Mouse (Mus musculus) cerebellum, adult 9-10 months (tissue): ENCODE data around the gene Cmtm2a.
"Not testable (repeated sequence)": the region's sequence is repeated elsewhere in the genome, so short reads cannot be mapped to it uniquely, and the experiment has no call there.

ENCODE experiments used
- DNase-seq: peaks from one replicate; pipeline ENCODE4 v3.0.0; 2022

Gene Cmtm2a

DNA sequence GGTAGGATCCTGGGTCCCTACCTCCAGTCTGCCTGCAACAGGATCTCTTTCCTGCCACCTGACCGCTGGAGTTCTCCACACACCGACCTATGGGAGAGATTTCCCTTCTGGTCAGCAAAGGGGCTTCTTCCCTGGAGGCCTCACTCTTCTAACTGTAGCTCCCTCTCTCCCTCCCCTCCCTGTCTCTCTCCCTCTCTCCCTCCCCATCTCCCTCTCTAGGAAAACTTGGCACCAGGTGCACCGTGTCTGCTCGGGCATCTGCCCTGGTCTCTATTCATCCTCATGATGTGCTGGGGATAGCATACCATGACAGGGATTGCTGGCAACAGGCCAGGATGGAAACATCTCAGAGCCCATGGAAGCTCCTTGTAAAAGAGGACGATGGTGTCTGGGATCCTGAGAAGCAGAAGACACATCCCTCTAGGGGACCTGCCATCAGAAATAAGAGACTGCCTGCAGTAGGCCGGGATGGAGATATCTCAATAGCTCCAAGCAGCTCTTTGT is 24.0 kb downstream of the Cmtm2a start:
- no peak for DNase-seq

DNA sequence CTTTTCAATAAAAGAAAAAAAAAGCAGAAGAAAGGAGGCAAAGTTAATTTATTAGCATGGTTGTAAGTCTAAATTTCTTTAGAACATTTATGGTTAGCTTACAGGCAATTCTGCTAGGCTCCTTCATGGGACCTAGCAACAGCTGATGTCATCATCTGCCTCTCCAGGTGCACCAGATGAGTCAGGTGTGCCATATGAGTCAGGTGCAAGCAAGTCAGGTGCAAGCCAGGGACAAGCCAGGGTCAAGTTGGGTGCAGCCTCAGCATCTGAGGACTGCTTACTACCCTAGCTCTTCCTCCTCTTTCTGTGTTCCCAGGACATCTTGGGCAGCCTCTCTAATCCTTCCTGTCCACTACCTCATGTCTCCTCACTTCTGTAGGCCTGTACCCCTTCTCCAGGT is 24.6 kb downstream of the Cmtm2a start:
- no peak for DNase-seq

DNA sequence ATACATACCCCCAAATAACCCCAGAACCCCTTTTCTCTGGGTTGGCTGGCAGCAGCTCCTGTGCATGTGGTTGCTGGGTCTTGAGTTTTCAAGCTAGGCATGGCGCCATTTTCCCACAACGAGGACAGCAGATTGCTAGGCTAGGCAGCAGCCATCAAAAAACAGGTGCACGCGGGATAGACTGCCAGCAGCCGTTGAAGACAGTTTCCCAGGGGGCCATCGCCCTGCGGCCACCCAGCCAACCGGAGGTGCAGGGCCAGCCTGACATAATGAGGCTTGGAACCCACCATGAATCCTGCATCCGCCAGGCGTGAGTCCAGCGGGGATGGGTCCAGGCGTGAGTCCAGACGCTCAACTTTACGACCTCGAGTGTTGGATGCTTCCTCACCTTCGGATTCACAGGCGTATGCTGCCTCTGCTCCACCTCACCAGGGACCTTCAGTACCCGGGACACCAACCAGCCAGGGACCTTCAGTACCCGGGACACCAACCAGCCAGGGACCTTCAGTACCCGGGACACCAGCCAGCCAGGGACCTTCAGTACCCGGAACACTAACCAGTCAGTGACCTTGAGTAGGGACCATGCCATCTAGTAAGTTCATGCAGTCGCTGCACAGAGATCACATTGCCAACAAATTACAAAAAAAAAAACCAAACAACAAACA is 28.6 kb downstream of the Cmtm2a start:
- not testable (repeated sequence) for DNase-seq

DNA sequence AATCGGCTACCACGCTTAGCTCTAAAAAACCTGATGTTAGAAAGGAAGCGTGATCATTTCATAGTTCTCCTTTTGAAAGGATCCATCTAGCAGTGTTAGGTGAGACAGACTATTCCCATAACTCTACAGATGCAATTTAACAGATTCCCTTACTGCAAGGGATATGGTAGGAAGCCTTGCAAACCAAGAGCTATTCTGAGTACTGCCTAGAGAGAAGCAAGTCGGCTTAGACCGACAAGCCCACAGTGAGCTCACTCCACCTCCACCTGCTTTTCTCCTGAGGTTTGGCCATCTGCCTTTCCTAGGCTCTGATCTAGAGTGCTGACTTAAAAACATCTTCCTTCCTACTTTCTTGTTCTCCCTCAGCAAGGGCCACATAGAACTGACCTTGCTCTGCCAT is 31.2 kb downstream of the Cmtm2a start:
- not testable (repeated sequence) for DNase-seq

DNA sequence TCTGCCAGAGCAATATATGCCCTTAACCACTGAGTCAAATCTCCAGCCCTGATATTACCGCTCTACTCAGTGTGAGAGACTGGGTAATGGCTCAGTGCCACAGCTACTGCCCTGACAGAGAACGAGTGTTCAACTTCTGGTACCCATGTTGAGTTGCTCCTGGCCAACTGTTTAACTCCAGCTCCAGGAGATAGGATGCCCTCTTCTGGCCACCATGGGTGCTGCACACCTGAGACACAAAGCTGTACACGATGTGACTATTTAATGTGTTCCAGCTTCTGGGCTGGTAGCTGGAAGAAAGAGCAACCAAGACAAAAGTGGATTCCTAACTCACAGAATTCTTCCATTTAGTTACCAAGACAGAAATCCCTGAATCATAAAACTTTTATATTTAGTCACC is 40.0 kb downstream of the Cmtm2a start:
- DNase-seq = no peak

DNA sequence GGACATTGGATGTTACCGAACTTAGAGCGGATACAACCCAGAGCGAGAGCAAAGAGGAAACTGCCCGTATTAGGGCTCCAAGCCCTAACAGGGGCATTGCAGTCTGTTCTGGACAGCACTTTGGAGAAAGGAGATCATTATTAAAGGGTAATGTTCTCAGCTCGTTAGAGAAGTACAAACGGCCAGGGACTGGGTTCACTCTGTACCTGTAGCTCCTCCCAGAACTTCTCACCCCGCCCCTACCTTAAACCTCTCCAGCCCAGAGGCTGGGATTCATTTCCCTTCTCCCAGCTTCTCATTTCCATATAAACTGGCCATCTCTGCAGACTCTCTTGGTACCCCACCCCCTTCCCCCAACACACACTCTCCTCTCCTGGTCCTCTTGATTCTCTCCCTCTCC is 41.5 kb downstream of the Cmtm2a start:
- DNase-seq = no peak

DNA sequence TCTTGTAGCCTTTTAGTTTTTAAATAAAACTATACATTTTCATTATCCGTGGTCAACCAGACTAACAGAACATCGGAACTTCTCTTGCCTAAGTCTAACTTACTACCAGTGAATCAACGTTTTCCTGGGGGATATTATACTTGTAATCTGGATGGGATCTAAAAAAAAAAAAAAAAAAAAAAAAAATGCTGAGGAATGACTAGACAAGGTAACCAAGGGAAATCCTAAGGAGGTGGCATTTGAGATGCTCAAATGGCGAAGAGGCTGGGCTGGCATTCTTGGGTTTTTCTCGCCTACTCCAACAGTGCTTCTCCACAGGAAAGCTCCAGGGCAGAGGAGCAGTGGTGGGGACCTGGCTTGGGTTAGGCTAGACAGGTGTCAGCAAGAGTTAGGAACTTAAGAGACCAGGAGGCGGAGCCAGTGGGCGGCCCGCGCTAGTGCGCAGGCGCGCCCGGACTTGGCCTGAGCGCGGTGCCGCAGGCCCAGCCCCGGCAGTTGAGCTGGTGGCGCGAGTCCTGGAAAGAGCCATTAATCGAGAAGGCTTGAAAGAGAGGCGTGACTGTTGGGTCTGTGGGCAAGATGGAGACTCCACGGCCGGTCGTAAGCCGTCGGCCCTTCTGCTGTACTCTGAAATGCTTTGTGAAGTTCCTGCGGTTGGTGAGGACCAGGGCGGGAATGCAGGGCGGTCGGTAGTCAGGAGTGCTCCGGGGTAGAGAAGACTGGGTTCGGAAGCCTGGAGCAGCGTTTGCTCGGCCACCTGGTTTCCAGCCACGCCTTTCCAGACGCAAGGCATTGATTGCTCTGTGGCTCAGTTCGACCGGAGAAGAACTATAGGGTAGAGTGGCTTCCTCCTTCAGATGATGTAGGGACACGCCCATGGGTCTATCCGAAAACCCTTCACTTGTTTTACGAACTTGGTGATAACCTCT is 42.3 kb downstream of the Cmtm2a start, which contains the start of gene Cklf:
Gene Cklf (plus strand): TSS at position 423 of the 929 bp plus-strand sequence.
- DNase-seq = peak; percentile 76

DNA sequence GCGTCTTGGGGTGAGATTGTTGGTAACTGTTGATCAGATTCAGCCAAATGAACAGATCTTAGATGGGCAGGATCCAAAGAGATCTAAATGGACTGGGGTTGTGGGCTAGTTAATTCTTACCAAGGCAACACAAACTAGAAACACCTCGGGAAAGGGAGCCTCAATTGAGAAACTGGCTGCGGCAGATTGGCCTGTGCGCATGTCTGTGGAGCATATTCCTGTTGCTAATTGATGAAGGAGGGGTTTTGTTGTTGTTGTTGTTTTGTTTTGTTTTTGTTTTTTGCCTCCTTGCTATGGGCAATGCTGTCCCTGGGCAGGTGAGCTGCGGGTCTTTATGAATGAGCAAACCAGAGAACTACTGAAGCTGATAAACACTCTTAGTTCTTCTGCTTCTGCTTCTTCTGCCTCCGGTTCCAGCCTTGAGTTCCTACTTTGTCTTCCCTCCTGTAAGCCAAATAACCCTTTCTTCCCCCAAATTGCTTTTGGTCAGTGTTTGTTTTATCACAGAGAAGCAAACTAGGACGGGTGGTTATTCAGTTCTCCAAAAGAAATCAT is 43.5 kb downstream of the Cmtm2a start:
- DNase-seq = no peak

DNA sequence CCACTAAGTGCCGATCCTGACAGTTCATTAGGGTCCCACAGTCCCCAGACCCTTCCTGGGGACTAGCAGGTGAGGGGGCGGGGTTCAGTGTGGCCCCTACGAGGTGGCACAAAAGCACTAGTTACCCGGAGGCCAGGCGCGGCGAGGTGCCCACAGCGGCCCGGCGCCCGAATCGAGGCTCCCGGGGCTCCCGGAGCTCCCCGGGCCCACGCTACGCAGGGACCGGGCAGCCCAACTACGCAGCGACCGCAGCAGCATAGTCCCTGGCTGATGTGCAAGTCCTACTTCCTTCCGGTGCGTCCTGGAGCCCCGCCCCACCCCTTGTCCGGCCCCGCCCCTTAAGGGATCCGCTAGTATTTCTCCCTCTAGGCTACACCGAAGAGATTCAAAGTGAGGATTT is 44.7 kb downstream of the Cmtm2a start, which contains the start of gene Tk2:
Gene Tk2 (minus strand): TSS at position 283 of the 400 bp plus-strand sequence.
- peak; percentile 58 for DNase-seq

DNA sequence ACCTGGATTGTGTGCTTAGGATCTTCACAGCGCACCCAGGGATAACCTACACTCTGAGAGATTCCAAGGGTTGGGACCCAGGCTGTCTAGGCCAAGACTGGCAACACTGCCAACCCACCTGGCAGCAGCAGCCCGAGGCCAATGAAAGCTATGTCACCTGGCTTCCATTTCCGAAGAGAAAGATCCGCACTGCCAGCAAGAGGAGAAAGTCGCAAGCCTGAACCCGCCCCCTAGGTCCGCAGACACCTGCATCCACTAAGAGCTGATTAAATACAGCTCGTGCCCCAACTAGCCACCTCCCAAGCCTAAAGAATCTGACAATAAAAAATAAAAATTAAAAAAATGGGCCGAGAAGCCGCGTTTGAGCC is 45.1 kb downstream of the Cmtm2a start:
- DNase-seq = peak; percentile 41

DNA sequence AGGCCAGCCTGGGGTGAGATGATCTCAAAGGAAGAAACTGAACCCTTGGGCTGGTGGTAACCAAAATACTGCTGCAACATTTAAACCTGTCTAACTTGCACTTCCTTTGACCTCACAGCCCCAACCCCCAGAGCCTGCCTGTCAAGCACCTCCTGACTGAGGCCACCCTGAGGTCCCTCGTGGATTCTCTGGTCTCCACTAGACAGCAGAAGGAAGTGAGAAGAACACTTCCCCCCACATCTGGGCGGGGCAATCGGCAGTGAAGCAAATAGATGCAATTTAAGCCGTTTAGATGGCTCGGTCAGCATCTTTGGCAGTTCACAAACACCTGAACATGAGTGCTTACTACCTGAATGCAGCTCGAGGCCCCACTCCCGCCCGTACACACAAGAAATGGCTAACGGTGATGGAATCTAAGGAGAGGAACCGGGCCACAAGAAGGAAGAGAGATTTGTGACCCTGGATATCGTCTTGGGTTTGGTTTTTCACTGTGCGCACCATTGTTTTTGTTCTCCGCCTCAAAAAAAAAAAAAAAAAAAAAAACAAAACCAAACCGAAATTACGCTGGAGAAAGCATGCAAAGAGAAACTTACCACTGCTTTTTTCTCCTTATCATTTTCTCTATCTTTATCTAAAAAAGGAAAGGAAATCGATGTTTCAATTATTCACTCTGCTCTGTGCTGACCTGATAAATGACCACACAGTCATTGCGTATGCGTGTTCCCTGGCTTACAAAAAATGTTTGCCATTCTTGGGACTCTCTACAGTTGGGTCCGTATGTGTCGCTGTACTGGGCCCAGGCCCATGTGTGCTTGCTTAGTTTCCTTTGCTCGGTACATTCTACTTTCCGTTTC is 45.7 kb downstream of the Cmtm2a start:
- no peak for DNase-seq

DNA sequence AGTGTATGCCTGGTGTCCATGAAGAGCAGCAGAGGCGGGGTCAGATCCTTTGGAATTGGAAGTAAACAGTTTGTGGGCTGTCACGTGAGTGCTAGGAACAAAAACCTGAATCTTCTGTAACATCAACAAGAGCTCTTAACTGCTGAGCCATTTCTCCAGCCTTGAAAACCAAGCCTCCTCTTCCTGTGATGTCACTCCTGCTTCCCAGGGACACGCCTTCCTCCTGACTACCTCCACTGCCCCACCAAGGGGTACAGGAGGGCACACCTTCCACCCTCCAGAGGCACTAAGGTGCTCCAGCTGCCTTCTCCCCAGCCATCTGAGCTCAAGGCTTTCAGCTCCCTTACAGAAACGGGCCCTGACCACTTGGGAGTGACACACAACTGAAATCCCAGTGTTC is 46.4 kb downstream of the Cmtm2a start:
- DNase-seq = no peak

DNA sequence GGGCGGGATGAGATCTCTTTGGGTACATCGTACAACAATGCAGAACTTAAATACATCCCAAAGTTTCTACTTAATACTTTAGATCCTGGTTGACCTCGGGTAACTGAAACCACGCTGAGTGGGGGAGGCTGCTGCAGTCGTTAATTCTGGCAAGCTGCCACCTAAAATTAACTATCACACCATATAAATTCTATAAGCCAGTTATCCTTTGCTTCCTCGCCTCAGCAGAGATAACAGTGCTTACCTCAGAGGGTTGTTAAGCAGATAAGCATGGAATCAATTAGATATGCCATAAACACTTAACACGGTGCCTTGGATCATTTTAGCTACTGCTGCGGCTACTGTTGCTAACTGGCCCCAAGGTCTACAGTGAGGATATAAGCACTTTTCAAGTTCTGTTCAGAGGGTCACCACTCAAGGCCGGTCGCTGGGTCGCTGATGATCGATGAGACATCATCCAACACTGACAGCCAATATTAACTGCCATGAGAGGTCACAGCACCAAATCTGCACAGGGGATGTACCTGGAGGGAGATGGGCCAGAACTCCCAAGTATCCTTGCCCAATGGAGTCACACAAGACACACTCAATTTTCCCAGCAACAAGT is 50.8 kb downstream of the Cmtm2a start:
- no peak for DNase-seq

DNA sequence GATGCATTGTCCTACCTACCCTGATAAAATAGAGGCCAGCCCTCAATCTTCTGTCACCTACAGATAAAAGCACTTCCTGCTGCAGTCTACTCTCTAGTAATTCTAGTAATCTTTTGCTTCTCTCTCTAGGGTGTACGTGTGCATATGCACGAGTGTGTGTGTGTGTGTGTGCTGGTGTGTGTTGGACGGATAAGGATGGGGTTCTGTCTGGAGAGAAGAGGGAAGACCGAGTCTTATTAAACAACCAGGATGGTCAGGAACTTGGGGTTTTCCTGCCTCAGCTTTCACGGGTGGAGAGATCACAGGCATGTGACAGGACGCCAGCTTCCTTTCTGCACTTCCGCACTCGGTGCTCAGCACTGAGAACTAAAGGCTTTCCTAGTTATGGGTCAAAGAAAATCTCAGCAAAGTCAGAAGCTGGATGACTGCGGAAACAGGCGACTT is 53.5 kb downstream of the Cmtm2a start:
- no peak for DNase-seq

DNA sequence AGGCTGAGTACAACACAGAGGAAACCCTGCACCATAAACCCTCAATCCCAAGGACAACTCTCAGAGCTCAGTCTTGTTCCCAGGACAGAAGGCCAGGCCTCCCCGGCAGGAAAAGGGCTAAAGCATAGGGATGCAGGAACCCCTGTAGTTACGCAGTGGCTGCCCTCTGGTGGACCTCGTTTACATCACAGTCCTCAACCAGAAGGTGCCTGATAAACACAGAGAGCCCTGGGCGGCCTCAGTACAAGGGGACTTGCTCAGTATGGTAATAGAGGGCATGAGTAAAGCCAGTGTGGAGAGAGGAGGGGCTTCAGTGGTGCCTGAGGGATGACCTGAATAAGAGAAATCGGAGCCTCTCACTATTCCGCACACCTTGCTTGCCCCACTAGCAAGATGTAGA is 58.4 kb downstream of the Cmtm2a start:
- DNase-seq = no peak

DNA sequence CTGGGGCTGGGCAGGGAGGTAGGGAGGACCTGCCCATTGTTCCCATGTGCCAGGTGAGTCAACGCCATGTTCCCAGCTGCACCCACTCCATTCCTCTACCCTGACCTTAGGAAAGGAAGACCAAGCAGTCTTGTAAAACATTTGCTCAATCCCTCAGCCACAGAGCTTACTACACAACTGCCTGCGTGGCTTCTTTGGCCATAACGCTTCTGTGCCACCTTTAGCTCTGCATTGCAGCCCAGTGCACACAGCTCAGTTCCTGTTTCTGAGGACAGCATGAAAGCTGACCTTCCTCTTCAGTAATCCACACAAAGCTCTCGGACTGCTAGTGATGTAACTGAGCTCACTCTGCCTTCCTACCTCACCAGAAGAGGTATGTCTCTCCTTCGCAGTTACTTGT is 60.1 kb downstream of the Cmtm2a start:
- no peak for DNase-seq

DNA sequence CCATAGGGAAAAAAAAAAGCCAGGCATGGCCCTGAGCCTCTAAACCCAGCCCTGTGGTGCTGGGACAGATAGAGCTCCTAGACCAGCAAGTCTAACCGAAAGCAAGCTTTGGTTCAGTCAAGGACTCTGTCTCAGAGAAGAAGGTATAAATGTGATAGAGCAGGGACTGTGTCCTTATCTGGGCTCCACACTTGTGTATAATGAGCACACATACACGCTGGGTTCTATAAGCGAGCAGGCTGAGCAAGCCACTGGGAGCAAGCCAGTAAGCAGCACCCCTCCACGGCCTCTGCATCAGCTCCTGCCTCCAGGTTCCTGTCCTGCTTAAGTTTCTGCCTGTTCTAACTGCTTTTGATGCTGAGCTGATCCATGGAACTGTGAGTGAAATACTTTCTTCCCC is 60.9 kb downstream of the Cmtm2a start:
- no peak for DNase-seq
